Mouse (Mus musculus) 416B (cell line): Measurements from ENCODE around the gene Tmem136.
A peak's percentile ranks its signal among the peaks of the same experiment; 100 is the strongest.

Experiments
- DNase-seq: peaks from one replicate; pipeline ENCODE4 v3.0.0; 2011; ENCODE audit warnings: low read depth

Gene Tmem136

DNA sequence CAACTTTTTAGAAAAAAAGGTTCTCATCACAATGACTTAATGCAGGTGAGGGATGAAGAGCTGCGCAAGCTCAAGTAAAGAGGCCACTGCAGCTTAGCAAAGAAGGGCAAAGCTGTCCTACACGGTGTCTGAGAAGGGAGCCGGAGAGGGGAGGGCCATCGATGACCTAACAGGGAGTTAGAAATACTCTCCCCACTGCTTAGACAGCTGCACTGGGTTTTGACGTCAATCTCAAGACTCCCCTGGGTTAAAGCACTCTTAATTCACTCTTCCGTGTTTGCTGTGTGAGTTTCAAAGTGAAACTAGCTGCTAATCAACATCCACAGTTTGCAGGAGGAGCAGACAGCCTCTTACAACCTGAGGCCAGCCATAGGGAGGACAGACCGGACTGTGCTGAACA is 40.2 kb downstream of the Tmem136 start:
- no peak for DNase-seq

DNA sequence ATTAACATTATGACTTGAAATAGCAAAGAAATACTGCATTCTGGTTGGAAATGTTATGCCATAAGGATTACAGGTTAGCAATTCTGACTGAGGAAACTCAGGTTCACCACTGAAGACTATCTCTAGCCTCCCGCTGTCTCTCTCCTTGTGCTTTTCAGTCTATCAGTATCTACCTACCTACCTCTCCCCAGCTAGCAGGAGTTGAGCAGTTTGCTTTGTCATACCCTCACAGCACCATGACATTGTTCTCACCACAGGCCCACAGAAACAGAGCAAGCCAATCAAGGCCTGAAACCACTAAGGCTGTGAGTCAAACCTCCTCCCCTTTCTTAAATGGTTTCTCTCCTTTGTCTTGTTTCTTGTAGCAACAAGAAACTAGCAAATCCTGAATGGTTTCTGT is 41.8 kb downstream of the Tmem136 start:
- DNase-seq: peak; percentile 18

DNA sequence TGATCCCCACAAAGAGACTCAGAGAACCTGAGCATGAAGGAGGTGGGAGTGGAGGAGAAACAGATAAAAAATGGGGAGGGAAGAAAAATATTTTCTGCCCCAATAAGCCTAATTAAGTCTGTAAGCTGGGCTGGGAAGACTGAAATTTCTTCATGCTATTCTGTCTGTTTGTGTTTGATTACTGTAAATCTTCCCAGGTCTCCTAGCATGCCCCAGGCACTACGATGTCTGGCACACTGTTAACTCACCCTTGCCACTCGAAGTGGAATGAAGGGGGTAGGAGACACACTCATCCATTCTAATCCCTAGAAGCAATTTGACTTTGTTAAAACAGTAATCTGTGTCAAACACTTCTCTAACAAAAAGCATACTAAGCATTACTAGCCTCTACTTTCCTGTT is 44.6 kb downstream of the Tmem136 start:
- DNase-seq: no peak

DNA sequence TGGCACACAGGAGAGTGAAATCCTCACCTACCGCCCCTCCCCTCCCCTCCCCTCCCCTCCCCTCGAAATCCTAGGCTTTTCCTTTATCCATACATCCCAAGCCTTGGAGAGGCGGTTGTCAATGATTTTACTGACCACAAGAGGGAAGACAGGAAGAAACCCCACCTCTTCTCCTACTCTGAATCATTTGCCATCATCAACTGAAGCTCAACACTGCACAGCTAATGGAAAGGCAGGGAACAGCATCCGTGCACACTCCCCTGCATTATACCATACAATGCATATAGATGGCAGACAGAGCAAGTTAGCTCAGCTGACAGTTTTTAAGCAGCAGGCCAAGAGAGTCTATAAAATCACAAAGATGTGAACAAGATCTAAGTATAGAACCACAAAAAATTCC is 45.2 kb downstream of the Tmem136 start:
- no peak for DNase-seq

- DNase-seq: no peak
These were observed 45.8 kb downstream of the Tmem136 start for GRCm38 (mm10) chr9:43070566-43070965.

GRCm38 (mm10) chr9:43070153-43070552 is 46.2 kb downstream of the Tmem136 start:
- no peak for DNase-seq

GRCm38 (mm10) chr9:43067896-43068295 is 48.5 kb downstream of the Tmem136 start:
- no peak for DNase-seq

- no peak for DNase-seq
These were observed 51.1 kb downstream of the Tmem136 start for GRCm38 (mm10) chr9:43065231-43065630.

DNA sequence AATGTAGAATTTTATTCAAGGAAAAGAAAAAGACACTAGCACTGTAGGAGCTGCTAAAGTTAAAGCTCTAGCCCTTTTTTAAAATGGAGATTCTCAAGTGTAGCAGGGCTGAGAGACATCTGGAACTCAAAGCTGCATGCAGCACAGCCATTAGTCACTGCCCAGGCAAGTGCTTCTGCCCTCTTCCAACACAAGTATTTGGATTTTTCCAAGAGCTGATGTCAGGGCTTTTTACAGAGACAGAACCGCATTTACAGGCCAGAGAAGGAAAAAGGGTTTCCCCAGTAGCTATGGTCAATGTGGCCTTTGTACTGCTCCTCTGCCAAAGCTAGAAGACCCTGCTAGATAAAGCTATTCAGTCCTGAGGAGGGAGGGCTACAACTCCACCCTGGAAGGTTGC is 54.8 kb downstream of the Tmem136 start:
- DNase-seq: no peak
